Mouse (Mus musculus): ENCODE measurements around the gene Mtfmt. TPM values are rescaled to one million over a fixed set of nuclear protein-coding genes. Genes with fewer than 3 reads are reported as not detected.

The Mtfmt gene
- total and polyA plus RNA-seq, 3 experiments: 18.1 to 26.3 (median 26.2) TPM

GRCm38 (mm10) chr9:65419633-65420032 is 15.9 kb upstream of the Mtfmt start:
- Histone ChIP-seq H3K9ac (ENCODE audit: insufficient read depth, low read depth) (no peak overlapping the region), H3K4me2 (ENCODE audit: insufficient read depth, low read depth, poor library complexity, severe bottlenecking) (no peak overlapping the region), H3K36me3 (replicated peaks in 1 of 2; ENCODE audit: control insufficient read depth in 1 of 2, insufficient read depth in 1 of 2, low read length in 1 of 2) (no peaks in the 10 kb centered on the region), H3K4me3 (replicated peaks in 1 of 3; ENCODE audit: low read depth in 2 of 3, low read length in 2 of 3, poor library complexity in 1 of 3) (no peak overlapping the region), H3K4me1 (ENCODE audit: control insufficient read depth in 1 of 2, insufficient read depth in 2 of 2) (peaks cover 0 to 5% of the 10 kb centered on the region in 2 experiments; a peak in 2 of 4 replicates), H3K9me3 (replicated peaks; ENCODE audit: low read length) (no peaks in the 10 kb centered on the region), H3K27me3 (replicated peaks) (no peaks in the 10 kb centered on the region), H3K27ac (ENCODE audit: insufficient read depth, low read depth) (no peak overlapping the region), H3K79me2 (replicated peaks; ENCODE audit: control insufficient read depth, extremely low read depth, insufficient read depth, poor library complexity, severe bottlenecking) (no peaks in the 10 kb centered on the region)
- dilution Hi-C loops (cut with MboI; ENCODE audit: extremely low pct_ligation_motif_present, extremely low pct_unique_long_range_greater_than_20kb, low sequenced_read_pairs) (no loop called here), in situ Hi-C loops (cut with MboI; ENCODE audit: low pct_ligation_motif_present, low pct_unique_long_range_greater_than_20kb, low sequenced_read_pairs) (loop anchor here (10.0 kb wide), 1 partner anchor 195 kb away; no protein-coding TSS in a partner anchor)
- TF ChIP-seq RAD21 (IDR thresholded peaks at IDR 0.05; ENCODE audit: low read depth, low read length) (peak; percentile 38), ZKSCAN1 (IDR thresholded peaks at IDR 0.05; ENCODE audit: borderline replicate concordance, low read depth, low read length) (no peak), CTCF (conservative IDR thresholded peaks at IDR 0.05 in 1 of 2, IDR thresholded peaks at IDR 0.05 in 1 of 2; ENCODE audit: low read depth in 2 of 2, low read length in 2 of 2) (peak in 1 of 2 experiments; percentile 50; a peak in 2 of 4 replicates), POLR2AphosphoS2 (IDR thresholded peaks at IDR 0.05; ENCODE audit: low read depth, low read length) (no peak)
- no peak for DNase-seq (ENCODE audit: extremely low read depth)

- H3K27me3 ChIP-seq (replicated peaks): no peaks in the 10 kb centered on the region
- H3K27ac ChIP-seq (ENCODE audit: insufficient read depth, low read depth): no peak within 1 kb of the TSS
- H3K4me2 ChIP-seq (ENCODE audit: insufficient read depth, low read depth, poor library complexity, severe bottlenecking): no peak within 1 kb of the TSS
- no peaks in the 10 kb centered on the region for H3K9me3 ChIP-seq (replicated peaks; ENCODE audit: low read length)
- H3K4me1 ChIP-seq (ENCODE audit: control insufficient read depth in 1 of 2, insufficient read depth in 2 of 2): peaks cover 0 to 9% of the 10 kb centered on the region in 2 experiments; a peak in 2 of 4 replicates
- no peak within 1 kb of the TSS for H3K9ac ChIP-seq (ENCODE audit: insufficient read depth, low read depth)
- DNase-seq (ENCODE audit: extremely low read depth): no peak
- H3K36me3 ChIP-seq (replicated peaks in 1 of 2; ENCODE audit: control insufficient read depth in 1 of 2, insufficient read depth in 1 of 2, low read length in 1 of 2): no peaks in the 10 kb centered on the region
- no peaks in the 10 kb centered on the region for H3K79me2 ChIP-seq (replicated peaks; ENCODE audit: control insufficient read depth, extremely low read depth, insufficient read depth, poor library complexity, severe bottlenecking)
- TF ChIP-seq CHD1 (IDR thresholded peaks at IDR 0.05; ENCODE audit: low read depth, low read length) (no peak), KAT2A (IDR thresholded peaks at IDR 0.05; ENCODE audit: insufficient replicate concordance, low read length) (no peak), ZC3H11A (IDR thresholded peaks at IDR 0.05; ENCODE audit: low read depth, low read length) (no peak), RAD21 (IDR thresholded peaks at IDR 0.05; ENCODE audit: low read depth, low read length) (no peak), GABPA (IDR thresholded peaks at IDR 0.05; ENCODE audit: insufficient replicate concordance, low read depth, low read length) (no peak), POLR2AphosphoS2 (IDR thresholded peaks at IDR 0.05; ENCODE audit: low read depth, low read length) (no peak), SMC3 (IDR thresholded peaks at IDR 0.05; ENCODE audit: low read depth, low read length) (no peak), ETS1 (conservative IDR thresholded peaks at IDR 0.05; ENCODE audit: low read depth, low read length) (no peak), MXI1 (IDR thresholded peaks at IDR 0.05; ENCODE audit: low read depth, low read length) (no peak), JUND (conservative IDR thresholded peaks at IDR 0.05; ENCODE audit: low read depth, low read length) (no peak), BHLHE40 (IDR thresholded peaks at IDR 0.05; ENCODE audit: low read depth, low read length) (no peak), USF1 (IDR thresholded peaks at IDR 0.05; ENCODE audit: low read depth, low read length) (no peak), ZNF384 (IDR thresholded peaks at IDR 0.05; ENCODE audit: low read depth, low read length) (no peak), TBP (conservative IDR thresholded peaks at IDR 0.05; ENCODE audit: low read depth, low read length) (no peak)
- no peak within 1 kb of the TSS for H3K4me3 ChIP-seq (replicated peaks in 1 of 3; ENCODE audit: low read depth in 2 of 3, low read length in 2 of 3, poor library complexity in 1 of 3)
- dilution Hi-C loops (cut with MboI; ENCODE audit: extremely low pct_ligation_motif_present, extremely low pct_unique_long_range_greater_than_20kb, low sequenced_read_pairs): no loop called here
- in situ Hi-C loops (cut with MboI; ENCODE audit: low pct_ligation_motif_present, low pct_unique_long_range_greater_than_20kb, low sequenced_read_pairs): loop anchor here (10.0 kb wide), 1 partner anchor 198 kb away; no protein-coding TSS in a partner anchor
Observed at GRCm38 (mm10) chr9:65422760-65423501, 12.7 kb upstream of the Mtfmt start, which contains the start of gene Slc51b. Gene Slc51b (minus strand): TSS chr9:65422955.

Measured in CH12.LX (cell line).